Mouse (Mus musculus): ENCODE measurements at regions not wholly inside any gene's neighbourhood (a gene's known extent, or its start where the extent isn't known, plus 50 kb on each side); places are given as distances from the start of the nearest gene placed in this dataset.

- no peak for DNase-seq (ENCODE audit: low read depth, low spot score)
These were observed 155.6 kb upstream of the Irx6 start for GRCm38 (mm10) chr8:92518486-92518885.

GRCm38 (mm10) chr8:92522519-92522918 lies 151.6 kb upstream of the Irx6 start:
- DNase-seq (ENCODE audit: low read depth, low spot score) = no peak

GRCm38 (mm10) chr8:92529756-92530155 lies 144.3 kb upstream of the Irx6 start:
- DNase-seq (ENCODE audit: low read depth, low spot score) = no peak

GRCm38 (mm10) chr8:92540636-92541035 lies 133.5 kb upstream of the Irx6 start:
- no peak for DNase-seq (ENCODE audit: low read depth, low spot score)

GRCm38 (mm10) chr8:92545347-92546059 lies 128.6 kb upstream of the Irx6 start:
- no peak for DNase-seq (ENCODE audit: low read depth, low spot score)

GRCm38 (mm10) chr8:92555140-92555539 lies 118.9 kb upstream of the Irx6 start:
- DNase-seq (ENCODE audit: low read depth, low spot score) = no peak

- no peak for DNase-seq (ENCODE audit: low read depth, low spot score)
These were observed 118.5 kb upstream of the Irx6 start for GRCm38 (mm10) chr8:92555631-92556030.

GRCm38 (mm10) chr8:92562471-92562870 lies 111.6 kb upstream of the Irx6 start:
- no peak for DNase-seq (ENCODE audit: low read depth, low spot score)

GRCm38 (mm10) chr8:92562962-92563361 lies 111.1 kb upstream of the Irx6 start:
- DNase-seq (ENCODE audit: low read depth, low spot score) = no peak

GRCm38 (mm10) chr8:92569650-92570049 lies 104.4 kb upstream of the Irx6 start:
- no peak for DNase-seq (ENCODE audit: low read depth, low spot score)

- no peak for DNase-seq (ENCODE audit: low read depth, low spot score)
These were observed 94.6 kb upstream of the Irx6 start for GRCm38 (mm10) chr8:92579446-92579845.

GRCm38 (mm10) chr8:92581051-92581450 lies 93.0 kb upstream of the Irx6 start:
- no peak for DNase-seq (ENCODE audit: low read depth, low spot score)

GRCm38 (mm10) chr8:92600766-92601165 lies 73.3 kb upstream of the Irx6 start:
- no peak for DNase-seq (ENCODE audit: low read depth, low spot score)

- no peak for DNase-seq (ENCODE audit: low read depth, low spot score)
These were observed 71.1 kb upstream of the Irx6 start for GRCm38 (mm10) chr8:92602973-92603372.

GRCm38 (mm10) chr8:92605631-92606030 lies 68.5 kb upstream of the Irx6 start:
- no peak for DNase-seq (ENCODE audit: low read depth, low spot score)

- DNase-seq (ENCODE audit: low read depth, low spot score) = no peak
These were observed 66.5 kb upstream of the Irx6 start for GRCm38 (mm10) chr8:92607604-92608003.

- DNase-seq (ENCODE audit: low read depth, low spot score) = no peak
These were observed 64.2 kb upstream of the Irx6 start for GRCm38 (mm10) chr8:92609908-92610307.

- DNase-seq (ENCODE audit: low read depth, low spot score) = no peak
These were observed 63.5 kb upstream of the Irx6 start for GRCm38 (mm10) chr8:92610487-92611059.

- DNase-seq (ENCODE audit: low read depth, low spot score) = no peak
These were observed 60.6 kb upstream of the Irx6 start for GRCm38 (mm10) chr8:92613486-92613885.

GRCm38 (mm10) chr8:92616341-92617115 lies 57.6 kb upstream of the Irx6 start:
- no peak for DNase-seq (ENCODE audit: low read depth, low spot score)

- no peak for DNase-seq (ENCODE audit: low read depth, low spot score)
These were observed 55.8 kb upstream of the Irx6 start for GRCm38 (mm10) chr8:92618281-92618680.
